Mouse (Mus musculus): Measurements from ENCODE around the gene Nudt16l1. TPM values are rescaled to one million over a fixed set of nuclear protein-coding genes. Genes with fewer than 3 reads are reported as not detected.

The Nudt16l1 gene
- polyA plus RNA-seq, 1 experiment = 102 TPM

GRCm38 (mm10) chr16:4963797-4964709 is 25.5 kb downstream of the Nudt16l1 start, which contains the start of gene Anks3:
Gene Anks3, minus strand, starts transcription at chr16:4964205.
- Histone ChIP-seq H3K4me1 (ENCODE audit: control insufficient read depth, insufficient read depth, low read length) (peaks cover 16% of the 10 kb centered on the region), H3K4me3 (replicated peaks; ENCODE audit: insufficient read depth, low read depth, low read length) (peak within 1 kb of the TSS; percentile 78), H3K27me3 (ENCODE audit: control insufficient read depth, insufficient read depth, low read length) (no peaks in the 10 kb centered on the region), H3K27ac (ENCODE audit: insufficient read depth, low read length) (peak within 1 kb of the TSS; percentile 57)
- WGBS = under 1% methylated on average over 75 of the region's 76 CpGs
- peak; percentile 99 for DNase-seq
- no peak for TF ChIP-seq CTCF (IDR thresholded peaks at IDR 0.05; ENCODE audit: borderline replicate concordance, insufficient read depth, low read depth, low read length)
- peak; percentile 69; the same call in 1 of the 2 replicates for TF ChIP-seq POLR2A (IDR thresholded peaks at IDR 0.05; ENCODE audit: borderline replicate concordance, insufficient read depth, low read length)

- H3K27ac ChIP-seq (ENCODE audit: insufficient read depth, low read length) = peak overlapping the region; percentile 57
- H3K4me1 ChIP-seq (ENCODE audit: control insufficient read depth, insufficient read depth, low read length) = peaks cover 14% of the 10 kb centered on the region
- 6% methylated on average over 13 of the region's 13 CpGs for WGBS
- TF ChIP-seq CTCF (IDR thresholded peaks at IDR 0.05; ENCODE audit: borderline replicate concordance, insufficient read depth, low read depth, low read length) = no peak
- TF ChIP-seq POLR2A (IDR thresholded peaks at IDR 0.05; ENCODE audit: borderline replicate concordance, insufficient read depth, low read length) = no peak
- no peaks in the 10 kb centered on the region for H3K27me3 ChIP-seq (ENCODE audit: control insufficient read depth, insufficient read depth, low read length)
- no peak for DNase-seq
- H3K4me3 ChIP-seq (replicated peaks; ENCODE audit: insufficient read depth, low read depth, low read length) = peak overlapping the region; percentile 78
These were observed 26.3 kb downstream of the Nudt16l1 start for GRCm38 (mm10) chr16:4964731-4965391.

GRCm38 (mm10) chr16:4965392-4966129 is 27.0 kb downstream of the Nudt16l1 start:
- TF ChIP-seq POLR2A (IDR thresholded peaks at IDR 0.05; ENCODE audit: borderline replicate concordance, insufficient read depth, low read length) (no peak), CTCF (IDR thresholded peaks at IDR 0.05; ENCODE audit: borderline replicate concordance, insufficient read depth, low read depth, low read length) (no peak)
- H3K4me1 ChIP-seq (ENCODE audit: control insufficient read depth, insufficient read depth, low read length) = peaks cover 14% of the 10 kb centered on the region
- DNase-seq = peak; percentile 56 to 64
- WGBS = 32% methylated on average over 8 of the region's 8 CpGs
- H3K27ac ChIP-seq (ENCODE audit: insufficient read depth, low read length) = peak overlapping the region; percentile 1
- no peaks in the 10 kb centered on the region for H3K27me3 ChIP-seq (ENCODE audit: control insufficient read depth, insufficient read depth, low read length)
- no peak overlapping the region for H3K4me3 ChIP-seq (replicated peaks; ENCODE audit: insufficient read depth, low read depth, low read length)

- no peak for DNase-seq
- 83% methylated on average over 3 of the region's 3 CpGs for whole genome bisulfite sequencing
- no peak overlapping the region for H3K4me3 ChIP-seq (replicated peaks; ENCODE audit: insufficient read depth, low read depth, low read length)
- peaks cover 14% of the 10 kb centered on the region for H3K4me1 ChIP-seq (ENCODE audit: control insufficient read depth, insufficient read depth, low read length)
- no peaks in the 10 kb centered on the region for H3K27me3 ChIP-seq (ENCODE audit: control insufficient read depth, insufficient read depth, low read length)
- TF ChIP-seq POLR2A (IDR thresholded peaks at IDR 0.05; ENCODE audit: borderline replicate concordance, insufficient read depth, low read length) (no peak), CTCF (IDR thresholded peaks at IDR 0.05; ENCODE audit: borderline replicate concordance, insufficient read depth, low read depth, low read length) (no peak)
- H3K27ac ChIP-seq (ENCODE audit: insufficient read depth, low read length) = no peak overlapping the region
These were observed 29.9 kb downstream of the Nudt16l1 start for GRCm38 (mm10) chr16:4968426-4968825.

- TF ChIP-seq POLR2A (IDR thresholded peaks at IDR 0.05; ENCODE audit: borderline replicate concordance, insufficient read depth, low read length) (no peak), CTCF (IDR thresholded peaks at IDR 0.05; ENCODE audit: borderline replicate concordance, insufficient read depth, low read depth, low read length) (no peak)
- Histone ChIP-seq H3K27me3 (ENCODE audit: control insufficient read depth, insufficient read depth, low read length) (no peaks in the 10 kb centered on the region), H3K27ac (ENCODE audit: insufficient read depth, low read length) (no peak overlapping the region), H3K4me3 (replicated peaks; ENCODE audit: insufficient read depth, low read depth, low read length) (no peak overlapping the region), H3K4me1 (ENCODE audit: control insufficient read depth, insufficient read depth, low read length) (peaks cover 18% of the 10 kb centered on the region)
- 83% methylated on average over 5 of the region's 5 CpGs for WGBS
- DNase-seq = no peak
These were observed 30.7 kb downstream of the Nudt16l1 start for GRCm38 (mm10) chr16:4969055-4969843.

- DNase-seq = no peak
- H3K4me3 ChIP-seq (replicated peaks; ENCODE audit: insufficient read depth, low read depth, low read length) = no peak overlapping the region
- TF ChIP-seq CTCF (IDR thresholded peaks at IDR 0.05; ENCODE audit: borderline replicate concordance, insufficient read depth, low read depth, low read length) = no peak
- no peak for TF ChIP-seq POLR2A (IDR thresholded peaks at IDR 0.05; ENCODE audit: borderline replicate concordance, insufficient read depth, low read length)
- WGBS = 77% methylated on average over 4 of the region's 4 CpGs
- H3K4me1 ChIP-seq (ENCODE audit: control insufficient read depth, insufficient read depth, low read length) = peaks cover 18% of the 10 kb centered on the region
- H3K27me3 ChIP-seq (ENCODE audit: control insufficient read depth, insufficient read depth, low read length) = no peaks in the 10 kb centered on the region
- H3K27ac ChIP-seq (ENCODE audit: insufficient read depth, low read length) = no peak overlapping the region
These were observed 33.1 kb downstream of the Nudt16l1 start for GRCm38 (mm10) chr16:4971626-4972025.

GRCm38 (mm10) chr16:4974521-4974920 is 36.0 kb downstream of the Nudt16l1 start:
- DNase-seq = peak; percentile 66 to 81
- 18% methylated on average over 5 of the region's 5 CpGs for WGBS
- TF ChIP-seq CTCF (IDR thresholded peaks at IDR 0.05; ENCODE audit: borderline replicate concordance, insufficient read depth, low read depth, low read length) (no peak), POLR2A (IDR thresholded peaks at IDR 0.05; ENCODE audit: borderline replicate concordance, insufficient read depth, low read length) (no peak)
- H3K4me3 ChIP-seq (replicated peaks; ENCODE audit: insufficient read depth, low read depth, low read length) = no peak overlapping the region
- H3K27ac ChIP-seq (ENCODE audit: insufficient read depth, low read length) = peak overlapping the region; percentile 39; the same call in 1 of the 2 replicates
- peaks cover 33% of the 10 kb centered on the region for H3K4me1 ChIP-seq (ENCODE audit: control insufficient read depth, insufficient read depth, low read length)
- no peaks in the 10 kb centered on the region for H3K27me3 ChIP-seq (ENCODE audit: control insufficient read depth, insufficient read depth, low read length)

Data from cerebellum, adult 2 months (tissue).